Mouse (Mus musculus): ENCODE measurements around the gene Mpeg1. TPM values are rescaled to one million over a fixed set of nuclear protein-coding genes. Genes with fewer than 3 reads are reported as not detected.

The Mpeg1 gene
- 1 to 10 TPM; 5.4 to 6.6 TPM for total RNA-seq (2021)
- long read RNA-seq, experiment 1, partial matches to known transcripts = 0 of 4 reads
- long read RNA-seq, experiment 1, other reads (novel, unspliced or antisense) = 4 of 4 reads
- long read RNA-seq, experiment 2, partial matches to known transcripts = 0 of 4 reads
- long read RNA-seq, experiment 2, other reads (novel, unspliced or antisense) = 4 of 4 reads

GRCm38 (mm10) chr19:12460282-12461249, at the start of gene Mpeg1:
Gene Mpeg1, plus strand, starts transcription at chr19:12460779.
- H3K4me3 ChIP-seq = no peak within 1 kb of the TSS
- no peak for TF ChIP-seq CTCF (conservative IDR thresholded peaks at IDR 0.05)
- no peak within 1 kb of the TSS for H3K27ac ChIP-seq
- DNase-seq (ENCODE audit: low spot score in 2 of 2) = no peak

GRCm38 (mm10) chr19:12413737-12414136, 46.8 kb upstream of the Mpeg1 start:
- TF ChIP-seq CTCF (conservative IDR thresholded peaks at IDR 0.05) = no peak
- Histone ChIP-seq H3K4me3 (no peak overlapping the region), H3K27ac (no peak overlapping the region)
- DNase-seq (ENCODE audit: low spot score in 2 of 2) = no peak

GRCm38 (mm10) chr19:12417361-12417760, 43.2 kb upstream of the Mpeg1 start, which contains the start of gene Olfr1441:
Gene Olfr1441, plus strand, starts transcription at chr19:12417433.
- TF ChIP-seq CTCF (conservative IDR thresholded peaks at IDR 0.05) = no peak

DNA sequence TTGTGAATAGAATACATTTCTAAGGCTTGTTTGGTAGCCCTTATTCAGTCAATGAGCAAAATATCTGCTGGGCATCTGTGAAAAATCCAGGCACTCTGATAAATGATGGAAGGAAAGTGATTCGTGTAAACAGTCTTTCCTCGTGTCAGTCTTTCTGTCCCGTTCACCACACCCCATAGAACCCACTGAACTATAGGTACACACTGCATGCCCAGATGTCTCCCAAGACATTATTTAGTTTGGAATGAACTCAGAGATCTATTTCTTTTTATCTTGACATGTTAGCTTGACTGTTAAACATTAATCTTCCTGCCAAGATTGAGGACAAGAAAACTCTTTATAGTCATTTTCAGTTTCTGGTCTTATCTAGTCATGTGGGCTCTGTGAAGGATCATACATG, 42.3 kb upstream of the Mpeg1 start:
- no peak for TF ChIP-seq CTCF (conservative IDR thresholded peaks at IDR 0.05)
- H3K4me3 ChIP-seq = no peak overlapping the region
- H3K27ac ChIP-seq = no peak overlapping the region
- DNase-seq (ENCODE audit: low spot score in 2 of 2) = no peak

More at GRCm38 (mm10) chr19:12417361-12417760, 43.2 kb upstream of the Mpeg1 start, which contains the start of gene Olfr1441:
- no peak within 1 kb of the TSS for H3K27ac ChIP-seq
- no peak for DNase-seq (ENCODE audit: low spot score in 2 of 2)
- no peak within 1 kb of the TSS for H3K4me3 ChIP-seq

- H3K4me3 ChIP-seq = no peak overlapping the region
- no peak for TF ChIP-seq CTCF (conservative IDR thresholded peaks at IDR 0.05)
- no peak for DNase-seq (ENCODE audit: low spot score in 2 of 2)
- no peak overlapping the region for H3K27ac ChIP-seq
Measured at GRCm38 (mm10) chr19:12420555-12420954, 40.0 kb upstream of the Mpeg1 start.

- DNase-seq (ENCODE audit: low spot score in 2 of 2) = no peak
- H3K27ac ChIP-seq = no peak overlapping the region
- peak; percentile 38 for TF ChIP-seq CTCF (conservative IDR thresholded peaks at IDR 0.05)
- H3K4me3 ChIP-seq = no peak overlapping the region
Measured at GRCm38 (mm10) chr19:12421680-12422079, 38.9 kb upstream of the Mpeg1 start.

- no peak for TF ChIP-seq CTCF (conservative IDR thresholded peaks at IDR 0.05)
- Histone ChIP-seq H3K27ac (no peak overlapping the region), H3K4me3 (no peak overlapping the region)
- no peak for DNase-seq (ENCODE audit: low spot score in 2 of 2)
Measured at GRCm38 (mm10) chr19:12427101-12427500, 33.5 kb upstream of the Mpeg1 start.

GRCm38 (mm10) chr19:12427605-12428004, 33.0 kb upstream of the Mpeg1 start, which contains the start of gene Pfpl:
Gene Pfpl, plus strand, starts transcription at chr19:12427905.
- Histone ChIP-seq H3K27ac (no peak within 1 kb of the TSS), H3K4me3 (no peak within 1 kb of the TSS)
- no peak for TF ChIP-seq CTCF (conservative IDR thresholded peaks at IDR 0.05)
- DNase-seq (ENCODE audit: low spot score in 2 of 2) = no peak

- DNase-seq (ENCODE audit: low spot score in 2 of 2) = peak; percentile 19 to 45
- Histone ChIP-seq H3K27ac (no peak overlapping the region), H3K4me3 (no peak overlapping the region)
- peak; percentile 79 for TF ChIP-seq CTCF (conservative IDR thresholded peaks at IDR 0.05)
Measured at GRCm38 (mm10) chr19:12433033-12433432, 27.5 kb upstream of the Mpeg1 start.

GRCm38 (mm10) chr19:12435011-12435416, 25.6 kb upstream of the Mpeg1 start:
- H3K27ac ChIP-seq = no peak overlapping the region
- no peak overlapping the region for H3K4me3 ChIP-seq
- no peak for DNase-seq (ENCODE audit: low spot score in 2 of 2)
- no peak for TF ChIP-seq CTCF (conservative IDR thresholded peaks at IDR 0.05)

DNA sequence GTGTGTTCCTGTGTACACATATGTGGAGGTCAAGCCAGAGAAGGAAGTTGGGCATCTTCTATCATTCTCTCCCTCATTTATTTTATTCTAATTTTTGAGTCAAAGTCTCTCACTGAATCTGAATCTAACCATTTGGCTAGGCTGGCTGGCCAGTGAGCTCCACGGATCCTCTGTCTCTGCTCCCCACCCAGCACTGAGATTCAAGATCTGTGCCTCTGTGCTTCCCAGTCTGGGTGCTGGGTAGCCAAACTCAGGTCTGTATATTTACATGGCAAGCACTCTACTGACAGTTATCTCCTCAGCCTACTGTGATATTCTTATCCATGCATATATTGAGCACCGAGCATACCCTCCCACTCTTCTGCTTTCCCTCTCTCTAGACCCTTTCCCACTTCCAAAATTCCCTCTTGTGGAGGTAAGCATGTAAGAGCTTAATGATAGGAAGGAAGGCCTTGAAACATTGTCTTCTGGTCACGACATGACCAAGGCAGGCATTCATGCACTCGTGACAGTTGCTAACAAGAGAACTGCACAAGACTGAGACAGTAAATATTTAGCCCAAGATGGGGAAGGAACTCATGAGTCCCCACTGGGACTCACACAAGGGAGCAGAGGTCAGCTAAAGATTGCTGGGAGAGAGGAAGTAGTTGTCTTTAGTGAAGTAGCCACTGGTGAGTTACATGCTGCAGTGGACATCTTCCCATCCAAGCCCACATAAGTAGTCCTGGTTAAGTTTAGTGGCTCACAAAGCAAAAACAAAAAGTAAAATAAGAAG, 24.6 kb upstream of the Mpeg1 start:
- peak overlapping the region; percentile 43 for H3K27ac ChIP-seq
- no peak for TF ChIP-seq CTCF (conservative IDR thresholded peaks at IDR 0.05)
- DNase-seq (ENCODE audit: low spot score in 2 of 2) = no peak

DNA sequence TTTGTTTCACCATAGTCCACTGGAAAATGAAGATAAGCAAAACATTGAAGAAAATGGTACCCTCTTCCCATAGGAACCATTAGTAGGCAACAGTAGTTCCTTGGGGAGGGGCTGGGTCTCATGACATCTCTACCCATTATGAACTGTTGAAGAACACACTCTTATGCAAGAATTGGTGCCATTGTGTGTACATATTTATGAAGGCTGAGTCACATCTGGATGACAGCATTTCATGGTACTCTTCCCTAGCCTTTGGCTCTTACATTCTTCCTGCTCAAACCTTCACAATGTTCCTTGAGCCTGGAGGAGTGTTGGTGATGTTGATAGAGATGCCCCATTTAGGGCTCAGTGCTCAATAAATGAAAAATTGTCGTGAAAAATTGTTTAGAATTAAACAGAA, 21.0 kb upstream of the Mpeg1 start:
- no peak overlapping the region for H3K4me3 ChIP-seq
- no peak for TF ChIP-seq CTCF (conservative IDR thresholded peaks at IDR 0.05)
- no peak for DNase-seq (ENCODE audit: low spot score in 2 of 2)
- no peak overlapping the region for H3K27ac ChIP-seq

More for the DNA sequence above, 24.6 kb upstream of the Mpeg1 start:
- H3K4me3 ChIP-seq = no peak overlapping the region
